Mouse (Mus musculus): ENCODE results near the gene 2900026A02Rik.

DNA sequence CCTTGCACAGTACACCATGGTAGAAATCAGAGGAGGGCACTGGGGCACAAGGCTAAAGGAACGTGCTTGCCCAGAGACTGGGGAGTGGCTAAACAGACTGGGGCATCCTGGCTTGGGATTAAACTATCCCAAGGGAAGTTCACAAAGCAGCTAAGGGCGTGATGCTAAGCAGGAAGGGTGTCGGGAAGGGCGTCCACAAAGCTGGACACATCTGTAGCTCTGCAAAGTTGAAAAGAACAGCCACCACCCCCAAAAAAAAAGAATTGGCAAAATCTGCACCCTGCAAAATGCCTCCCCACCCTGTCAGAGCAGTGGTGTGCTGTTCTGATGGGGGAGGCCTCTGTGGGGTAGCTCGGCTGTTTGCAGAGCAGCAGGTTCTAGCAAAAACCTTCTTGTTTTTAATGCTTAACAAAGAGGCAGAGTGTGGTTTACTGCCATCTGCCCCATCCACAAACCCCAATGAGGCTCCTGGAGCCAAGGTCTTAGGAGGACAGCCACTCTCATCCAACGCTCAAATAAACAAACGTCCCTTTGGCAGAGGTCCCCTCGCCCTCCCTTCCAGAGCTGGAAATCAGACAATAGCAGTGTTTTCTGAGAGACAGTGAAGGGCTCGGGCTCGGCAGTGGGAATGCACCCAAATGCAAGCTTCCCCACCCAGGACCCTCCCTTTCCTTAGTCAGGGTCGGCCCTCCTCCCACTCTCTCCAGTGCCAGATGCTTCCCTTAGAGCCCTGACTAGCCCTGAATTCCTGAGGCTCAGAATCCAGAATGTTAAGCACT is 12.2 kb downstream of the 2900026A02Rik start:
- TF ChIP-seq CTCF (IDR thresholded peaks at IDR 0.05; ENCODE audit: control insufficient read depth, insufficient read depth, insufficient replicate concordance, low read depth, low read length), result no peak
- TF ChIP-seq POLR2A (IDR thresholded peaks at IDR 0.05; ENCODE audit: control insufficient read depth, low read depth, low read length), result no peak

All from testis, adult 2 months (tissue).